Mouse (Mus musculus) stomach, embryonic 15.5 days (tissue): ENCODE results near the gene Unc93b1. TPM values are rescaled to one million over a fixed set of nuclear protein-coding genes. Genes with fewer than 3 reads are reported as not detected.
"Not testable (repeated sequence)": the region's sequence is repeated elsewhere in the genome, so short reads cannot be mapped to it uniquely, and the experiment has no call there.

Experiments
- ATAC-seq: fragments of 200-750 bp; cut with Nextera tagmentation; 2 replicates; pipeline ENCODE4 v1.8.0; 2017; ENCODE audit warnings: low read depth, moderate number of reproducible peaks, moderate TSS enrichment; ENCODE audit not compliant: insufficient read depth, low FRiP score
- H3K27ac ChIP-seq: fragments of 300-500 bp; sonication (generic); 2 replicates; pipeline ENCODE4 v1.5.1; 2015; ENCODE audit warnings: mild to moderate bottlenecking, inconsistent platforms
- H3K27me3 ChIP-seq: fragments of 300-500 bp; sonication (generic); replicated peaks from 2 replicates; pipeline ENCODE4 v1.6.1; 2015; ENCODE audit warnings: inconsistent platforms
- H3K36me3 ChIP-seq: fragments of 300-500 bp; sonication (generic); 2 replicates; pipeline ENCODE4 v1.6.1; 2015; ENCODE audit warnings: inconsistent platforms
- H3K4me1 ChIP-seq: fragments of 300-500 bp; sonication (generic); 2 replicates; pipeline ENCODE4 v1.6.1; 2015; ENCODE audit warnings: inconsistent platforms
- H3K4me2 ChIP-seq: fragments of 300-500 bp; sonication (generic); 2 replicates; pipeline ENCODE4 v1.6.1; 2015; ENCODE audit warnings: mild to moderate bottlenecking, inconsistent platforms
- H3K4me3 ChIP-seq: fragments of 300-500 bp; sonication (generic); replicated peaks from 2 replicates; pipeline ENCODE4 v1.5.1; 2015; ENCODE audit warnings: inconsistent platforms
- H3K9ac ChIP-seq: fragments of 300-500 bp; sonication (generic); 2 replicates; pipeline ENCODE4 v1.6.1; 2015; ENCODE audit warnings: inconsistent platforms
- H3K9me3 ChIP-seq: fragments of 300-500 bp; sonication (generic); 2 replicates; pipeline ENCODE4 v1.6.1; 2016; ENCODE audit warnings: inconsistent platforms
- WGBS: fragments of 180-500 bp; shearing (Covaris S2); methylation state at CpG from one replicate; pipeline ENCODE4 v1.1.7; 2015; 5-methylcytosine and 5-hydroxymethylcytosine counted together
- polyA plus RNA-seq: library from polyadenylated mRNA; unstranded; fragments of >200 nt; fragmentation: Nextera tagmentation; extraction: Ambion mirVana; gene quantifications from 2 replicates; pipeline ENCODE4 v1.2.1, GENCODE M21; 2015

Unc93b1 gene
- polyA plus RNA-seq, 1 experiment from 2014 or later, result 22.2 TPM

GRCm38 (mm10) chr19:3974608-3975007 is 39.6 kb downstream of the Unc93b1 start:
- not testable (repeated sequence) for H3K36me3 ChIP-seq, H3K4me2 ChIP-seq, ATAC-seq, H3K27me3 ChIP-seq, H3K9ac ChIP-seq, H3K4me1 ChIP-seq, H3K9me3 ChIP-seq, H3K4me3 ChIP-seq, H3K27ac ChIP-seq
- 86% methylated on average over 6 of the region's 6 CpGs for WGBS

GRCm38 (mm10) chr19:3975866-3976265 is 40.9 kb downstream of the Unc93b1 start:
- no peak for ATAC-seq
- H3K4me3 ChIP-seq, result no peak overlapping the region
- no peaks in the 10 kb centered on the region; the same call in 1 of the 2 replicates for H3K4me1 ChIP-seq
- H3K9ac ChIP-seq, result no peak overlapping the region
- no peaks in the 10 kb centered on the region for H3K36me3 ChIP-seq
- H3K4me2 ChIP-seq, result no peak overlapping the region
- 55% methylated on average over 2 of the region's 2 CpGs for WGBS
- no peaks in the 10 kb centered on the region for H3K9me3 ChIP-seq
- no peaks in the 10 kb centered on the region for H3K27me3 ChIP-seq
- no peak overlapping the region for H3K27ac ChIP-seq

GRCm38 (mm10) chr19:3980309-3980708 is 45.3 kb downstream of the Unc93b1 start:
- peak; percentile 49; the same call in 1 of the 2 replicates for ATAC-seq
- no peaks in the 10 kb centered on the region for H3K27me3 ChIP-seq
- no peak overlapping the region for H3K27ac ChIP-seq
- H3K4me1 ChIP-seq, result peaks cover 5% of the 10 kb centered on the region; the same call in 1 of the 2 replicates
- no peak overlapping the region for H3K9ac ChIP-seq
- no peaks in the 10 kb centered on the region for H3K9me3 ChIP-seq
- H3K4me3 ChIP-seq, result no peak overlapping the region
- no peak overlapping the region for H3K4me2 ChIP-seq
- no peaks in the 10 kb centered on the region for H3K36me3 ChIP-seq
- 12% methylated on average over 4 of the region's 4 CpGs for WGBS

GRCm38 (mm10) chr19:3980917-3981316 is 45.9 kb downstream of the Unc93b1 start:
- WGBS, result 71% methylated on average over 9 of the region's 9 CpGs
- Histone ChIP-seq H3K4me1 (peaks cover 9% of the 10 kb centered on the region; the same call in 1 of the 2 replicates), H3K4me2 (no peak overlapping the region), H3K4me3 (no peak overlapping the region), H3K27ac (no peak overlapping the region), H3K27me3 (no peaks in the 10 kb centered on the region), H3K9me3 (no peaks in the 10 kb centered on the region), H3K9ac (no peak overlapping the region), H3K36me3 (no peaks in the 10 kb centered on the region)
- no peak for ATAC-seq

- Histone ChIP-seq H3K4me3 (no peak overlapping the region), H3K27ac (no peak overlapping the region), H3K9ac (no peak overlapping the region), H3K9me3 (no peaks in the 10 kb centered on the region), H3K4me1 (peaks cover 18% of the 10 kb centered on the region), H3K4me2 (no peak overlapping the region), H3K27me3 (no peaks in the 10 kb centered on the region), H3K36me3 (no peaks in the 10 kb centered on the region)
- 55% methylated on average over 9 of the region's 9 CpGs for WGBS
- ATAC-seq, result no peak
These were observed 48.7 kb downstream of the Unc93b1 start for GRCm38 (mm10) chr19:3983527-3984200.

- Histone ChIP-seq H3K36me3 (no peaks in the 10 kb centered on the region), H3K4me3 (no peak overlapping the region), H3K27ac (peak overlapping the region; percentile 44; the same call in 1 of the 2 replicates), H3K4me2 (no peak overlapping the region), H3K4me1 (peaks cover 18% of the 10 kb centered on the region), H3K27me3 (no peaks in the 10 kb centered on the region), H3K9me3 (no peaks in the 10 kb centered on the region), H3K9ac (no peak overlapping the region)
- 41% methylated on average over 8 of the region's 8 CpGs for WGBS
- ATAC-seq, result peak; percentile 9; the same call in 1 of the 2 replicates
These were observed 50.3 kb downstream of the Unc93b1 start for GRCm38 (mm10) chr19:3985261-3985681.

GRCm38 (mm10) chr19:3986334-3986733 is 51.3 kb downstream of the Unc93b1 start, which contains the start of gene Acy3:
Gene Acy3 (plus strand): TSS chr19:3986570.
- no peak within 1 kb of the TSS for H3K9ac ChIP-seq

GRCm38 (mm10) chr19:3988066-3988465 is 53.1 kb downstream of the Unc93b1 start:
- no peak for ATAC-seq
- Histone ChIP-seq H3K4me1 (peaks cover 18% of the 10 kb centered on the region), H3K9ac (no peak overlapping the region), H3K4me3 (no peak overlapping the region), H3K4me2 (no peak overlapping the region), H3K9me3 (no peaks in the 10 kb centered on the region), H3K27me3 (no peaks in the 10 kb centered on the region), H3K36me3 (no peaks in the 10 kb centered on the region), H3K27ac (no peak overlapping the region)
- 86% methylated on average over 14 of the region's 14 CpGs for WGBS

More at GRCm38 (mm10) chr19:3986334-3986733, 51.3 kb downstream of the Unc93b1 start, which contains the start of gene Acy3:
- H3K9me3 ChIP-seq, result no peaks in the 10 kb centered on the region
- no peaks in the 10 kb centered on the region for H3K27me3 ChIP-seq
- peak within 1 kb of the TSS; percentile 28; the same call in 1 of the 2 replicates for H3K4me2 ChIP-seq
- no peaks in the 10 kb centered on the region for H3K36me3 ChIP-seq
- WGBS, result 9% methylated on average over 8 of the region's 8 CpGs
- H3K27ac ChIP-seq, result 0 out of 2 replicates have a peak within 1 kb of the TSS, but pooled peaks have one; percentile 44
- no peak within 1 kb of the TSS for H3K4me3 ChIP-seq
- ATAC-seq, result peak; percentile 75
- H3K4me1 ChIP-seq, result peaks cover 18% of the 10 kb centered on the region

- Histone ChIP-seq H3K27me3 (no peaks in the 10 kb centered on the region), H3K4me1 (peaks cover 18% of the 10 kb centered on the region), H3K4me2 (no peak overlapping the region), H3K9me3 (no peaks in the 10 kb centered on the region), H3K4me3 (no peak overlapping the region), H3K9ac (no peak overlapping the region), H3K27ac (no peak overlapping the region), H3K36me3 (no peaks in the 10 kb centered on the region)
- WGBS, result 84% methylated on average over 4 of the region's 4 CpGs
- no peak for ATAC-seq
These were observed 53.8 kb downstream of the Unc93b1 start for GRCm38 (mm10) chr19:3988750-3989149.

GRCm38 (mm10) chr19:3990804-3991203 is 55.8 kb downstream of the Unc93b1 start:
- 33% methylated on average over 6 of the region's 6 CpGs for WGBS
- H3K9me3 ChIP-seq, result no peaks in the 10 kb centered on the region
- no peak overlapping the region for H3K9ac ChIP-seq

GRCm38 (mm10) chr19:3991562-3991961 is 56.6 kb downstream of the Unc93b1 start:
- Histone ChIP-seq H3K36me3 (no peaks in the 10 kb centered on the region), H3K4me3 (no peak overlapping the region), H3K9me3 (no peaks in the 10 kb centered on the region), H3K4me2 (no peak overlapping the region), H3K27me3 (no peaks in the 10 kb centered on the region), H3K27ac (no peak overlapping the region), H3K4me1 (peaks cover 6% of the 10 kb centered on the region), H3K9ac (no peak overlapping the region)
- ATAC-seq, result no peak
- WGBS, result 86% methylated on average over 3 of the region's 3 CpGs

More at GRCm38 (mm10) chr19:3990804-3991203, 55.8 kb downstream of the Unc93b1 start:
- peaks cover 9% of the 10 kb centered on the region for H3K4me1 ChIP-seq
- no peak overlapping the region for H3K4me2 ChIP-seq
- no peak overlapping the region for H3K4me3 ChIP-seq
- no peak for ATAC-seq
- no peak overlapping the region for H3K27ac ChIP-seq
- no peaks in the 10 kb centered on the region for H3K36me3 ChIP-seq
- no peaks in the 10 kb centered on the region for H3K27me3 ChIP-seq

- Histone ChIP-seq H3K4me1 (peaks cover 2% of the 10 kb centered on the region), H3K36me3 (no peaks in the 10 kb centered on the region), H3K4me3 (no peak overlapping the region), H3K9me3 (no peaks in the 10 kb centered on the region), H3K27ac (no peak overlapping the region), H3K4me2 (no peak overlapping the region), H3K9ac (no peak overlapping the region), H3K27me3 (no peaks in the 10 kb centered on the region)
- whole genome bisulfite sequencing, result 81% methylated on average over 3 of the region's 3 CpGs
- no peak for ATAC-seq
These were observed 57.0 kb downstream of the Unc93b1 start for GRCm38 (mm10) chr19:3991966-3992365.
